Mouse (Mus musculus): ENCODE measurements around the gene Tbc1d9b.

DNA sequence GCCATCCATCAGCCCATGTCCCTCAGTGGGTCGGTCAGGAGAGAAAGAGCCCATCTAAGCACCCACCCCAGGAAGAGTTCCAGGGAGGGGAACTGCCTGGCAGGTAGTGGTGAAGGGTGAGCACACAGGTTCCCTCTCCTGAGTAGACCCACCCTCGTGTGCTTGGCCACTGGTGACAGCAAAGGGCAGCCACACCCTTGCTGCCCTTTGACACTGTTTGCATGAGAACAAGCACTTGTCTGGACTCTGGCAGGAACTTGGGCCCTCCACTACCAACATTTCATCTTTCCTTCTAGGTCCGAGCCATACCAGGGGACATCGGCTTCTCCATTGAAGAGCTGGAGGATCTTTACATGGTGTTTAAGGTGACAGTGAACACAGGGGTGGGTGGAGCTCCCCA is 28.2 kb downstream of the Tbc1d9b start:
- no peak for TF ChIP-seq CTCF (IDR thresholded peaks at IDR 0.05; ENCODE audit: control insufficient read depth, insufficient read depth, insufficient replicate concordance, low read depth, low read length)
- TF ChIP-seq POLR2A (IDR thresholded peaks at IDR 0.05; ENCODE audit: control insufficient read depth, low read depth, low read length) = no peak
